Mouse (Mus musculus) adrenal gland, postnatal 25 days (tissue): ENCODE data around the gene Lin54. TPM values are rescaled to one million over a fixed set of nuclear protein-coding genes. Genes with fewer than 3 reads are reported as not detected.

Experiments
- DNase-seq: peaks from one replicate; pipeline ENCODE4 v3.0.0; 2021; ENCODE audit warnings: mixed read lengths
- long read RNA-seq: library from polyadenylated mRNA; stranded (forward); transcript quantifications from one replicate; pipeline ENCODE4 v2.0.0, GENCODE M21; 2021
- total RNA-seq: library from RNA; stranded (reverse); gene quantifications from 2 replicates; pipeline ENCODE4 v1.2.3, GENCODE M21; 2021

The Lin54 gene
- total RNA-seq = 14.5 and 15.7 TPM in 2 replicates
- long read RNA-seq, partial matches to known transcripts = 1 of 3 reads
- long read RNA-seq, other reads (novel, unspliced or antisense) = 0 of 3 reads

DNA sequence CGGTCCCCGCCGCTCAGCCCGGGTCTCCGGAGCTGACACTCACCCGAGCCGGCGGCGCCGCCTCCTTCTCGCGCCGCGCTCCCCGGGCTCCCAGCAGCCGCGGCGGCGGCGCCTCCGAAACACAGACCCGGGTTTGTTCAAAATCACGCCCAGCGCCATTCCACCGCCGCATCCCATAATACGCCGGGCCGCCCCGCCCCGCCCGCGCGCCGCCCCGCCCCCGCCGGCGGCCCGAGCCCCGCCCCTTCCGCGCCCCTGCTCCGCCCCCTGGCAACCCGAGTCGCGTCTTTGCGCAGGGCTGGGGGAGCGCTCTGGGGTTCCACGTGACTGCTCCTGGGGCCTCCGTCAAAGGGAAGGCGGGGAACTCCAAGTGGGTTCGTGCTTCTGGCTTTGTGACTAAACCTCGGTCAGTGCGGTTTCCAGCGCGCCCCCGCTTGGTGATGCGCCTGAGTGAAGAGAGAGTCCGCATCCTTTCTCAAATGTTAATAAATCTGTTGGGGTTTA is at the start of gene Lin54:
Gene Lin54 (minus strand): TSS at position 182 of the 504 bp plus-strand sequence.
- peak; percentile 90 for DNase-seq

DNA sequence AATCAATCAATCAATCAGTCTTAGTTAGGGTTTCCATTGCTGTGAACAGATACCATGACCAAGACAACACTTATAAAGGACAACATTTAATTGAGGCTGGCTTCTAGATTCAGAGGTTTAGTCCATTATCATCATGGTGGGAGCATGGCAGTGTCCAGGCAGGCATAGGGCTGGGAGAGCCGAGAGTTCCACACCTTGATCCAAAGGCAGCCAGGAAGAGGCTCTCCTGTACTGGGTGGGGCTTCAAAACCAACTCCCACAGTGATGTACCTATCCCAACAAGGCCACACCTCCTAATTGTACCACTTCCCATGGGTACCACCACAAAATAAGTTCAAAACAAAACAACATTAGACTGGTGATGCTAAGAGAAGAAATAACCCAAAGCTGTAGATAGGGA is 49.7 kb upstream of the Lin54 start:
- DNase-seq = no peak

DNA sequence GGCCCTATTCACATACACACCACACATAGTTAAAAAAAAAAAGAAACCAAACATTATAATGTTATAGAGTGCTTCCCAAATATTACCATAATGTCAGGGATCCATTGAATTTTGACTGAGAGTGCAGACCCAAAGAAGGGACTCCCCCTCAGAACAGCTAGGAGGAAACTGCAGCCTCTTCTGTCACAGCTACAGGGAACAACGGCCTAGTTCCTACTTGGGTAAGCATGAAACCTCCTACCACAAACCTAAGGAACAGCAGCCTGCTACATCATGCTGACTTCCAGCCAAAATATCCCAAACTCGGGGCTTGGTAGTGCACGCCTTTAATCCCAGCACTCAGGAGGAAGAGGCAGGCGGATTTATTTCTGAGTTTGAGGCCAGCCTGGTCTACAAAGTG is 48.9 kb upstream of the Lin54 start:
- no peak for DNase-seq

DNA sequence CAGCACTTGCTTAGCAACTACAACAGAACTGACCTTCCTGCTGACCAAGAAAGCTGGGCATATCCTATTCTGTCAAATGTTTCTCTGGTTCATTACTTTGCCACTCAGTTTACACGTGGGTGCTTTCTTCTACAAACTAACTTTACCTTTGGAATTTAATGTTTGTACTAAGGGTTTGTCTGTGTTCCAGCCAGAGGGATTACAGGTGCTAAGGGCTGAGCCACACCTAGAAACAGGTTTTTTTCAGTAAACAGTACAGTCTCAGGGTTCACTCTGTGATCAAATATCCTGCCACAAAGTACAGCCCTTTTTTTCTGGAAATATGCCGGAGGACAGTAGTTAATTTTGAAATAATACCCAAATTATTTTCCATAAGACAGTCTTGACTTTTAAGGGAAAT is 47.8 kb upstream of the Lin54 start:
- no peak for DNase-seq

DNA sequence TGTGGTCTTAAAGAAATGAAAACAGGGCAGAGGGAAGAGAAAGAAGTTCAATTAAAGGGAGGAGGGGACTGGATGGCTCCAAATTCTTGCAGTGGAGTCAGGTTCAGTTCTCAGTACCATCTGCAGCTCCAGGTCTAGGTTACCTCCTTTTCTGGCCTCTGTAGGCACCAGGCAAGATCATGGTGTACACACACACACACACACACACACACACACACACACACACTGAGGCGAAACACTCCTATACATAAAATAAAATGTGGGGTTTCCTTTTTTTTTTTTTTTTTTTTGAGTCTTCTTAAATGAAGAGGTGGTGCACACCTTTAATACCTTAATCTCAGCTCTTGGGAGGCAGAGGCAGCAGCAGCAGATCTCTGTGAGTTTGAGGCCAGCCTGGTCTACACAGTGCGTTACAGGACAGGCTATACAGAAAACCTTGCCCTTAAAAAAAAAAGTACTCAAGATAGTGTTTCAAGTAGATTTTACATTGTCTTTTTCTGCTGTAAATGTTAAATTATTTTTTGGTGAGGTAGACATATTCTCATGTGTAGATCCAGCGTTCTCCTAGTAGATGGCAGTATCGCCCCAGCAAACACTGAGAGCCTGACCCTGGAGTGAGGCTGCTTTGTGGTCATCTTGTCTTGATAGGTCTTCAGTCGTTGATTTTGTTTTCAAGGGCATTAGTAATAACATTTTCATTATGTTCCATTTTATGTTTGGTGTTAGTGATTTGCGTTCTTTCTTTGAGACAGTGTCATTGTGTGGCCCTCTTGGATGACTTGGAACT is 46.0 kb upstream of the Lin54 start:
- no peak for DNase-seq

DNA sequence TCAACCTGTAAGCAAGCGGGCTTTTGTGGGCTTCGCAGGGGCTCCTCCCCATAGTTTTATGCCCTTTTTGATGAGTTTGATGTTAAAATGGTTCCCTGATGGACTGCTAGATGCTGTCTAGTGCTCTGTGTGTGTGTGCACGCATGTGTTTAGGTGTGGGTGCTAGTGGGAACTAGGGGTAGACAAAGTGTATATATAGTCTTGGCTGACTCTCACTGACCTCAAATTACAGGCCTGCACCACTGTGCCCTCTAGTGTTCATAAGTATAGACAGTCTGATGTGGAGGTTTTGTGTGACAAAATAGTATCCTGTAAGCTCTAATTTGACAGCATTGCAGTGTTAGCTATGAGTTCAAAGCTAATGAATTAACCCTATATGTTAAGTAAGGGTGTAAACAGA is 36.2 kb upstream of the Lin54 start:
- no peak for DNase-seq

DNA sequence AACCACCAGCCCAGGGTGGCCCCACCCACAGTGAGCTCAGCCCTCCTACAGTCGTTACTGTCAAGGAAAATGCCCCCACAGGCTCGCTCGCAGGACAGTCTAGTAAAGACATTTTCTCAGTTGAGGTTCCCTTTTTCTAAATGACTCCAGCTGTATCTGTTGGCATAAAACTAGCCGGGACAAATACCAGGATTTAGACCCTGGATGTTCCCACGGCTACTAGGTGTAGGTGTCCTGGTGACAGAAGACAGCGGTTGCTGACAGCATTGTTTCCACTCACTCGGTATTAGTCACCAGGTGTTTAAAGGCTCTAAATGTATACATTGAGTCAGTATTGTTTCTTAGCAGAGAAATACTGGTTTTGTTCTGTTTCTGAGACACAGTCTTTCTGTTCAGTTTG is 35.4 kb upstream of the Lin54 start:
- no peak for DNase-seq

DNA sequence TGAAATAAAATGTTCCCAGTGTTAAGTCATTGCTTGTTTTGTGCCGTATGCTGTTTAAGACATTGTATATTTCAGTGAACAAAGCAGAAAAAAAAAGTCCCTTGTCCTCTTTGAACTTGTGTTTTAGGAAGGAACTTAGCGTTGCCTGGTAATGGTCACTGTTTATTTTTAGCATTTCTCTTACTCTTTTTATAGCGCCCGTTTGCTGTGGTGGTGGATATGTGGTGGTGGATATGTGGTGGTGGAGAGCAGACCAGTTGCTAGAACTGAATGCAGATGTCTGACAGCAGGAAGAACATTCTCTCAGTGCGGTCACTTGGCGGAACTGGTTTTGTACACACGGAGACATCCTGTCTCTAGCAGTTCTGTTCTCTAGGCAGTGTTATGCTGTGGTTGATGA is 25.7 kb upstream of the Lin54 start:
- no peak for DNase-seq

DNA sequence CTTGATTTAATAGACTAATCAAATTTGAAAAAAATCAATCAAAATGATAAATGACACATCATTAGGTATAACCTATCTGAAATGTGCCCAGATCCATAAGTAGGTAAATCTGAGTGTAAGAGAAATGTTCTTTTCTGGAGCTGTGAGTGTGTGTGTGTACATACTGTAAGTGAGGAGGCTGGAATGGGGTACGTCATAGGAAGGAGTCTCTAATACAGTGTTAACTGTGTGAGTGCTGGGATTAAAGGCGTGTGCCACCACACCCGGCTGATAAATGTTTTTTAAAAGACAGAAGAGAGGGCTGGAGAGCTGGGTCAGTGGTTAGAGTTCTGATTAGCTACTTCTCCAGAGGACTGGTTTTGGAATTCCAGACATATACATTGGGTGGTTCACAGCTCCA is 25.2 kb upstream of the Lin54 start:
- DNase-seq = no peak

DNA sequence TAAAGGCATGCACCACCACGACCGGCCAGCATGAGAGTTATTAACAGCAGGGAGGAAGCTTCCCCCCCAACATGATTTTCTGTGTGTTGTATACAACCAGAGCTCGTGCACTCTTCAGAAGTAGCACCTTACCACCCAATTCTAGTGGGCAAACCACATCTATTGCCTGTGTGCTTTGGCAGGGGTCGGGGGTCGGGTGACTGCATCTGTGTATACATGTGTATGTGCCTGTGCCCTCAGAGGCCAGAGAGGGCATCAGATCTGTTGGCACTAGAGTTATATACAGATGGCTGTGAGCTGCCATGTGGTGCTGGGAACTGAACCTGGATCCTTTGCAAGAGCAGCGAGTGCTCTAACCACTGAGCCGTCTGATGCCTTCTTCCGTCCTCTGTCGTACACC is 24.5 kb upstream of the Lin54 start:
- no peak for DNase-seq

DNA sequence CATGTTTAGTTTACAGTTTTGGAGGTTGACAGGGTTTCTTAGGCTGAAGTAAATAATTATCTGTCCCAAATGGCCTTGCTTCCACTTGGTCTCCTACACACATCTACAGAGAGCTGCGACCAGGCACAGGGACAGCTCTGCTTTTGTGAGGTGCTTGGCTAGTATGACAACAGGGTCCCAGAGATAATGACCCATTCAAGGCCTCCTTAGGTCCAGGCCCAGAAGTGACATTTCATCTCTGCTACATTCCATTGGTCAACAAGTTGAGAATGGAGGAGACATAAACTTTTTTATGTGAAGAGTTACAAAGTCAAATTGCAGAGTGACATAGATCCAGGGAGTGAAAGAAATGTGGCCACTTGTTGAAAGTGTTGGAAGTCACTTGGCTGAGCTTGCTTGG is 22.9 kb upstream of the Lin54 start:
- DNase-seq = no peak

DNA sequence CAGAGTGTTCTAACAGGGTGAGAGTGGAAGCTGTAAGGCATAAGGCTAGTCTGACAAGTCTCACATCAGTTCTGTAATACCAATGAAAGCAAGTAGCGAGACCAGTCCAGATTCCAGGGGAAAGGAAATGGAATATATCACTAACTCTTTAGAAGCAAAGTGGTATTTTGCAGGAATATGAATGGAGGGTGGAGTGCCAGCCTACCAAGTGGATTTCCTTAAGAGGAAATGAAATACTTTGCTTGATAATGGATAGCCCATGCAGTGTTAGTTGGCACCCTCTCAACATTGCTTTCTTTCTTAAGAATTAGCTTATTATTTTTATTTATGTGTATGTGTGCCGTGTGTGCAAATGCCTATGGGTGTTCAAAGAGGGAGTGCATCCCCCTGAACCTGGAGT is 19.8 kb upstream of the Lin54 start:
- DNase-seq = no peak

DNA sequence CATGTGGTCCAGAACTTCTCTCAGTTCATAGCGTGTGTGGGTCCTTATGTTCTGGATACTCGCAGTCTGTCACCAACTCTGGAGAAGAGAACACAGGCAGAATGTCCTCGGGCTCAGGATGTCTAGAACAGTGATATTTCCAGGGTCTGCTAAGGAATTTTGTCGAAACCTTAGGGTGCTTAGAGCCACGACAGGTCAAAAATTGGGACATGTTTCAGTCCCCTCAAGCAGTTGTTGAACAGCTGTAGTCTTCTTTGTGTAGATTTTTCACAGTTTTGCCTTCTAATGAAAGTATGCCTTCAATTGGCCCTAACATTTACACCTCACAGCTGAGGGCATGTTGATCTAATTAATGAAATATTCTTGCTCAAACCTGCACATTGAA is 18.6 kb upstream of the Lin54 start:
- no peak for DNase-seq

DNA sequence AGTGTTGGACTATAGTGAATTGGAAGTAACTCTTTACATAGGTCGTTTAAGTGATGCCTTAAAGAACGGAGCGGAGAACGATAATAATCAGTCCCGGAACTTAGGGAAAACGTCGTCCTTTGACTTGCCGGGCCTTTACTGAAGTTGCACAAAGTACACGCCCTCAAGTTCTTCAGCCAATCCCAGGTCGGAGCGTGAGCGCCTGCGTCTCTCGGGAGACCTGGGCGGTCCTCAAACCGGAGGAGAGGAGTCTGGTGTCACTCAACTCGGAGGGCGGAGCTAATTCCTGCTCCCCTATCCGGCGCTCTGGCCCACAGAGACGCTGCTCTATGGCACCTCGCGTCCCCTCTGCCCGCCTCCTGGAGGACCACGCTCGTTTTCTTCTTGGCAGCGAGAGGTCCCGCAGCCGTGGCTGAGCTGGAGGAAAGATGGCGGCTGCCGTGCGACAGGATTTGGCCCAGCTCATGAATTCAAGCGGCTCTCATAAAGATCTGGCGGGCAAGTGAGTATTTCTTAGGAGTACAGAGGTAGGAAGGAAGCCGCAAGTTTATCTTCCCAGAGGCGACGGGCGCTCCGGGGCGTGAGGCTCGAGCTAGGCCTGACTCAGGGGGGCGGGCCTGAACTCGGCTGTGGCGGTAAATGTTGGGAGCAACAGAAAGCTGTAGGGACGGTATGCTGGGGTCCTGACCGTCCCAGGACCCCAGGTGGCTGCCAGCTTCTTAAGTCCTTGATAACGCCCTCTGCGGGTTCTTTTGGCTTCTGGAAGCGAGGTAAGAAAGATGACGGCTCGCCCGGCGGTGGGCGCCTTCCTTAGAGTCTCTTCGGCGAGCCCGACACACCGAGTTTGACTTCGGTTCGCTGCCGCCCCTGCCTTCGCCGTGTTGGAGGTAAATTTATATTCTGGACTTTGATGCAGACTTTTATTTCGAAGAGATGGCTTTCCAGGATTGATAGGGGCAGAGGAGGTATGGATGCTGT is 17.9 kb upstream of the Lin54 start, which contains the start of gene Cops4:
Gene Cops4 (plus strand): TSS at position 261 of the 978 bp plus-strand sequence.
- peak; percentile 92 for DNase-seq

DNA sequence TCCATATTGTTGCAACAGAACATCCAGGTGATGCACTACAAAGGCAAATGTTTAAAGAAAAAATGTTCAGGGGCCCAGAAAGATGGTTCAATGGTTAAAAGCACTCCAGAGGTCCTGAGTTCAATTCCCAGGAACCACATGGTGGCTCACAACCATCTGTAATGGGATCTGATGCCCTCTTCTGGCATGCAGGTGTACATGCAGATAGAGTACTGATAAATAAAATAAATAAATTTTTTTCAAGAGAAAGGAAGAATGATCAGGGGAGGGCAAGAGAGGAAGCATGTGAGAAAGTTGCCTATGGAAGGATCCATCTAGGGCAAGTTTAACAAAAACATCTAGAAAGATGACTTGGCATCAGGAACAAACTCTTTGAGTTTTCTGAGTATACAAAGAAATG is 12.1 kb upstream of the Lin54 start:
- no peak for DNase-seq

DNA sequence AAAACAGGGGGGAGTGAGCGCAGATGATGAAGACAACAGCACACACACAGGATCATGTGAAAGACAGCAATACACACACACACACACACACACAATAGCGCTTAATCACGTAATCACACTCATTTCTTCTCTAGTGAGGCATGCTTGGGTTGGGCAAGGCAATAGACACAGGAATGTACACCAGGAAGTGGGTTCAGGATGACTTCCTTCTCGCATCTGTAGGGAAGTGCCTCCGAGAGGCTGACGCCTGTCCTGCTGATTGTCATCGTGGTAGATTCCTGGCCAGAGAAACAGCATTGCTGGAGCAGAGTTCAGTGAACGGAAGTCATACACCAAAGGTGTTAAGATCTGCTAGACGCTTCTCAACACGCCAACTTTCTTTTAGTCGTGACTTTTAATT is 8.8 kb upstream of the Lin54 start:
- no peak for DNase-seq

DNA sequence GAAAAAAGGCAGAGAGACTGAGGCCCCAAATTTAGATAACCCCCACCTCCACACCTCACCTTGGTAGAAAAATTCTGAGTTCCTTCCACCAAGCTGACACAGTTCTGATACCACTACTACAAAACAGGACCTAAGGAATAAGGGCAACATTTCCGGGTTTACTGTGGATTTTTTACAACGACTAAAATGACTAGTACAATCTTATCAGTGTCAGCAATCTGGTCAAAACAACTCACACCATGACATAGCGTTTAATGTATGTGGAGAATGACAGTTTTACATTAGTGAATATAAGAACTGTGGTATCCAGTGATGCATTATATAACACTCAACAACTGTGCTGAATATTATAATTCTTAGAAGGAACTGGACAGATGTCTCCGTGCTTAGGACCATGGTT is 828 bp upstream of the Lin54 start:
- DNase-seq = no peak

DNA sequence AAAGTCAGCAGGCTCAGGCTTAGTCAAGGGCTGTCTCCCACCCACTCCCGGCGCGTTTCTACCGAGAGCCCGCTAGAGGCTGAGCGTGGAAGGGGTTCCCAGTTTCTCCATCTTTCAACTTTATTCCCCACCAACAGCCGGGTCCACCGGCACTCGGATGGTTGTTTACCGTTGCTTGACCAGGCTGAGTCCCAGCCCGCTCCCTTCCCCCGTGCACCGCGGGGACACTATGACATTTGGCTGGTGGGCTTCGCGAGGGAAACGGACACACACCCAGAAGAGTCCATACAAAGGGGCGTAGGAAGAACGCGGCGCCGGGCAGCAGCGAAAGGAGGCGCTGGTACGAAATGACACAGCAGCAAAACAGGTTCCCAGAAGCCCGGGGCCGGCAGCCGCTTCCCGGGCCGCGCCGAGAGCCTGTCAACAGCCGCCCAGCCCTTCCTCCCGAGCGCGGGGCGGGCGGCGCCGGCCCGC is 571 bp downstream of the Lin54 start:
- DNase-seq = peak; percentile 19

DNA sequence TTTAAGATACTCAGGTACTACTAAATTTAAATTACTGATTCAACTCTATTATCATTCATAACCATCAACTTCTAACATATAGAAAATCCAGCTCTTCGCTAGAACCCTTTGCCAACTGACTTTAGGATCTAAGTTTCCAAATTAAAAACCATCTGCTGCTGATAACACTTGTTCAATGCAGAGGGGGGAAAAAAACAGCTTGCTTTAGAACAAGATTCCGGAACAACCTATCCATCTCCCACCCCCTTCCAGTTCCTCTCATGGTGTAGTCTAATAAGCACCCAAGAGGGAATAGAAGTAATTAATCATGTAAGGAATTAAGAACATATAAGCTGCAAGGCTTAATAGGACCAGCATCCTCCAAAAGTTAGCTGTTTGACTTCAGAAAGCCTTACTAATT is 1.2 kb downstream of the Lin54 start:
- no peak for DNase-seq

DNA sequence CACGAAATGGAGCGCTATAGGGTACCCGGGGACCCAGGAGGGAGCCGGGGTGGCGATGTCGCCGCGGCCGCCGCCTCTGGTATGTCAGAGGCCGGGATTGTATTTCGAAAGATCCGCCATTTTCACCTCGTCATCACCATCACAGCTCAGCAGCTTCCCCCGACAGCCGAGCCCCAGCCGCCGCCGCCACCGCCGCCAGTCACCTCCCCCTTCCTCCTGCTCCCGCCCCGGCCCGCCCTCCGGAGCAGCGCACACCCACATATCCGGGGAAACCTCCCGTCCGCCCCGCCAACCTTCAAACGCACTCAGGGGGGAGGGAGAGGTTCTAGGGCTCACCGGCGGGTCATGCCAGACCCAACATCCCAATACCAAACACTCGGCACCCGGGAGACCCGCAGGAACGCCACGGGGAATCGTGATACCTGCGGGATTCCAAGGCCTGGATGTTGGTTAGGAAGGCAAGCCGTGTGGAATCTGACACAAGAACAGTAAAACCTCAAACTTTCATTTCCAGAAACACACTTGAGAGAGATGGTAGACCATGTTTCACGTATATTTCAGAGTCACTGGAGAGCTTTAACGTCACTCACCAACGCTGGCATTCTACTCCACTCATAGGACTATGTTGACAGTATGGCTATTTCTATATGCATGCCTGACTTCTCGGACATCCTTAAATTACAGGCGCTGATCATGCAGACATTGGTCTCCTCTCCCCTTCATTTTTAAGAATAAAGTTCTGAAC is 1.8 kb downstream of the Lin54 start:
- DNase-seq = peak; percentile 88

DNA sequence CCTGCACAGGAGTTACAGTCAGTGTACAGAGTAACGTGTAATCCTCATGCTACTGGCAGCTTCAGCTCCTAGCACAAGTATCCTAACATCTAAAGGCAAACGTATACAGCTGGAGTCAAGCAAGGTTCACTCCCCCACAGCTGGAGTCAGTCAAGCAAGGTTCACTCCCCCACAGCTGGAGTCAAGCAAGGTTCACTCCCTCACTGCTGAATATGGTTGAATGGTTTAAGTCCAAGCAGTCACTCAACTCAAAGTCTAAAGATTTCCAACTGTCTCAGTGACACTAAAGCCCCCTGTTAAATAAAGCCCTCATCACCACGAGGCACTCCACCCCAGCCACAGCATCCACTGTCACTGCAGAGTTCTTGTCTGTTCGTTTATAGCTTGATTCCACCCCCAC is 8.7 kb downstream of the Lin54 start:
- no peak for DNase-seq

DNA sequence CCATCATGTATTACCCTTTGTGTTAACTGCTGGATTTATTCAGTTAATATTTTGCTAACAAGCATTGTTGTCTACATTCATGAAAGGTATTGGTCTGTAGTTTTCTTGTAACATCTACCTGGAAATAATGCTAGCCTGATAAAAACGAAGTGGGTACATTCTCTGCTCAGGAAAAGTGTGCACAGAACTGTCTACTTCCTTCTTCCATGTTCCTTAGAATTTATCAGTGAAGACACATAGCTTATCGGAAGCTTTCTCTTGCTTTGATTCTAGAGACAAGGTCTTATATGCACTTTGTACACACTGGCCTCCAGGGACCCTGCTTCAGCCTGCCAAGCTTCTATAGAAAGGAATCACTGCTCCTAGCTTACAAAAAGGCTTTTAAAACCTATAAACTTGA is 11.1 kb downstream of the Lin54 start:
- DNase-seq = no peak
